Mouse (Mus musculus) heart, embryonic 10.5 days (tissue): Measurements from ENCODE around the gene Hist1h2ap. TPM values are rescaled to one million over a fixed set of nuclear protein-coding genes. Genes with fewer than 3 reads are reported as not detected.
"Not testable (repeated sequence)": the region's sequence is repeated elsewhere in the genome, so short reads cannot be mapped to it uniquely, and the experiment has no call there.

ENCODE experiments used
- DNase-seq: peaks from one replicate; pipeline ENCODE4 v3.0.0-alpha.2; 2017; ENCODE audit warnings: low spot score
- H3K27ac ChIP-seq: fragments of 300-500 bp; sonication (generic); 2 replicates; pipeline ENCODE4 v1.5.1; 2016; ENCODE audit warnings: mild to moderate bottlenecking
- H3K27me3 ChIP-seq: fragments of 300-500 bp; sonication (generic); 2 replicates; pipeline ENCODE4 v1.6.1; 2016; ENCODE audit warnings: mild to moderate bottlenecking; ENCODE audit not compliant: poor library complexity, insufficient read depth, severe bottlenecking
- H3K36me3 ChIP-seq: fragments of 300-500 bp; sonication (generic); 2 replicates; pipeline ENCODE4 v1.6.1; 2016; ENCODE audit warnings: mild to moderate bottlenecking, moderate library complexity
- H3K4me1 ChIP-seq: fragments of 300-500 bp; sonication (generic); 2 replicates; pipeline ENCODE4 v1.6.1; 2016; ENCODE audit warnings: mild to moderate bottlenecking
- H3K4me3 ChIP-seq: fragments of 300-500 bp; sonication (generic); 2 replicates; pipeline ENCODE4 v1.5.1; 2016; ENCODE audit warnings: mild to moderate bottlenecking, moderate library complexity
- H3K9me3 ChIP-seq: fragments of 300-500 bp; sonication (generic); 2 replicates; pipeline ENCODE4 v1.6.1; 2016; ENCODE audit warnings: mild to moderate bottlenecking, moderate library complexity
- WGBS: fragments of 180-500 bp; shearing (Covaris S2); methylation state at CpG from one replicate; pipeline ENCODE4 v1.1.7; 2016; 5-methylcytosine and 5-hydroxymethylcytosine counted together
- polyA plus RNA-seq: library from polyadenylated mRNA; unstranded; fragments of >200 nt; fragmentation: Nextera tagmentation; extraction: Ambion mirVana; gene quantifications from 2 replicates; pipeline ENCODE4 v1.2.1, GENCODE M21; 2016

The Hist1h2ap gene
- polyA plus RNA-seq = 2,387 and 3,574 TPM in 2 replicates

DNA sequence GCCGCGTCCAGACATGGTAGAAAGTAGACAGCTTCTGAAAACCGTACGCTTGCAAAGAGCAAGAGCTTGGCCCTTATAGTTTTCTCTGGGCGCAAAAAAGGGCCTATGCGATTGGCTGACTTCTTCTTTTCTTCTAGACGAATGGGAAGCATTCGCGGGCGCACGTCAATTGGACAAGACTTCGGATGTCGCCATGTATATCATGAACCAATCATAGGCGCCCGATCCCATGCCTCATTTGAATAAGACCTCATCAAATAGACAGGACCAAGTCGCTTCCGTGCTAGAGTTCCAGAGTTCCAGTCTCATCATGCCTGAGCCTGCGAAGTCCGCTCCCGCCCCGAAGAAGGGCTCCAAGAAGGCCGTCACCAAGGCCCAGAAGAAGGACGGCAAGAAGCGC, at the start of gene Hist1h2ap, which contains the start of gene Hist1h2br:
Gene Hist1h2ap, minus strand, starts transcription at position 47 of the 400 bp plus-strand sequence.
Gene Hist1h2br, plus strand, starts transcription at position 283 of the 400 bp plus-strand sequence.
- H3K4me3 ChIP-seq, H3K27me3 ChIP-seq, H3K9me3 ChIP-seq, H3K4me1 ChIP-seq, H3K36me3 ChIP-seq, DNase-seq, H3K27ac ChIP-seq: not testable (repeated sequence)
- no CpG with 5 or more reads among the region's 24 CpGs for WGBS

DNA sequence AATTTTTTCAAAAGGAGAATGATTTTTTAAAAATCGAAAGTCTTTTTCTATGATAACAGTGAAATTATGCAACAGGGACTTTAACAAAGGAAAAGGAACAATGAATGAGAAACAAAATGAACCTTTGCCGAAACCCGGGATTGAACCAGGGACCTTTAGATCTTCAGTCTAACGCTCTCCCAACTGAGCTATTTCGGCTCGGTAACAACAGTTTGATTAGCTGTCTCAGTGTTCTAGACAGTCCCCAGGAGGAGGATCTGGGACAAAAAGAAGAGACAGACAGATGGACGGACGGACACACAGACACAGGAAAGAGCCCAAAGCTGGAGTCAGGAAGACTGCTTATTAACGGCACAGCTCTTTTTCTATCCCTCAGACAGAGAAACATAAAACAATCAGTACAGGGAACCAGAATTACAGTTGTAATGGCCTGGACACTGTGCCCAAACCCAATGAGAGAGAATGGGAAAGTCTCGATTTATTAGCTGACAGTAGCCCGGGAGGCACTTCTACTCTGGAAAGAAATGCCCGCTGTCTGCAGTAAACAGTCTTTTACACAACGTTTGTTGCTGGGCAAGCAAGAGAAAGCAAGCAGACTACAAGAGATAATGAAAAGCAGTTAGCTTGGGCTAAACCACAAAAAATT, 49.6 kb upstream of the Hist1h2ap start:
- H3K27ac ChIP-seq = peak overlapping the region; percentile 3; the same call in 1 of the 2 replicates
- no peaks in the 10 kb centered on the region for H3K36me3 ChIP-seq
- H3K9me3 ChIP-seq = no peaks in the 10 kb centered on the region
- H3K27me3 ChIP-seq = no peaks in the 10 kb centered on the region
- H3K4me1 ChIP-seq = 0 out of 2 replicates have a peak, but pooled peaks cover 3% of the 10 kb centered on the region
- peak overlapping the region; percentile 63 for H3K4me3 ChIP-seq
- WGBS = under 1% methylated on average over 13 of the region's 13 CpGs
- DNase-seq = peak; percentile 88

DNA sequence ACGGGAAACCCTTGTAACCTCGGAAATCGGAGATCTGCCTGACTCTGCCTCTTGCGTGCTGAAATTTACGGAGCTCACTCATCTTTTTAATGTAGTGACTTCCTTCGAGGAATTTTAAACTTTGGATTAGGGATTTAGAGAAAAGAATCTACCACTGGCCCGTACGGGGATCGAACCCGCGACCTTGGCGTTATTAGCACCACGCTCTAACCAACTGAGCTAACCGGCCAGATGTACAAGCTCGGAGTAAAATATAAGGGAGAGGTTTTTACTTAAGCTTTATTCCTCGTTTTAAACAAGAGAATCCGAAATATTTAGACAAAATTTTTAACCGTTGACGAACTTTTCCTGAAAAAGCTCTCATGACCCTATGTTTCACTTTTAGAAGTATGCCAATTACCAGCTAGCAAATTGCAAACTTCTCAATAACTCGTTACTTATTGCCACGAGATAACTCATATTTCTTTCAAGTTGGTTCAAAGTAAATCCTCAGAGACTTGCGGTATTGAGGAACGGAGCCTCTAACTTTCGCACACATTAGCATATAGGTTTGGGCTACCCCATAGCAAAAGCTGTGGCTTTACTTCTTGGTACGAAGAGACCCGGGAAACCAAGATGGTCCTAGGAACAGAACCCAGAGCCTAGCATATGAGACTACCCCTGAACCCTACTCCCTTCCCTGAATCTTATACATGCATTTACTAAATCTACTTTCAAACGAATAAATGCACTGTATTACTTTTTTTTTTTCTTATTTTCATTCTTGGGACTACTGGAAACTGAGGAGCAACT, 48.8 kb upstream of the Hist1h2ap start:
- DNase-seq = peak; percentile 85
- Histone ChIP-seq H3K4me1 (0 out of 2 replicates have a peak, but pooled peaks cover 3% of the 10 kb centered on the region), H3K27ac (no peak overlapping the region), H3K9me3 (no peaks in the 10 kb centered on the region), H3K4me3 (peak overlapping the region; percentile 63), H3K27me3 (no peaks in the 10 kb centered on the region), H3K36me3 (no peaks in the 10 kb centered on the region)
- WGBS = under 1% methylated on average over 27 of the region's 27 CpGs

DNA sequence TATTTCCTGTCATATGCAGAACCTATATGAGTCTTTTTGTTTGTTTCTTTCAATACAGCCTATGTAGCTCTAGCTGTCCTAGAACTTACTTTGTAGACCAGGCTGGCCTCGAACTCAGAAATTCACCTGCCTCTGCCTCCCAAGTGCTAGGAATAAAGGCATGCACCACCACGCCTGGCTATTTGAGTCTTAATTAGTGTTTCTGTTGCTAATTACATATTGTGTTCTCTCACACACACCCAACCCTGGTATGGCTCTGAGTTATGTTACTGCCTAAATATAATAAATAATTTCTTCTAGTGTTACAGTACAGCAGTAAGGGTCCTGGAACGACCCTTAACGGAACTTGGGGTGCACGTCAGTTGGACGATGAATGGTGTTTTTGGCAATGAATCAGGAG, 47.4 kb upstream of the Hist1h2ap start:
- Histone ChIP-seq H3K36me3 (no peaks in the 10 kb centered on the region), H3K4me3 (no peak overlapping the region), H3K27me3 (no peaks in the 10 kb centered on the region), H3K4me1 (0 out of 2 replicates have a peak, but pooled peaks cover 3% of the 10 kb centered on the region), H3K9me3 (no peaks in the 10 kb centered on the region), H3K27ac (no peak overlapping the region)
- DNase-seq = no peak
- WGBS = 82% methylated on average over 6 of the region's 6 CpGs

DNA sequence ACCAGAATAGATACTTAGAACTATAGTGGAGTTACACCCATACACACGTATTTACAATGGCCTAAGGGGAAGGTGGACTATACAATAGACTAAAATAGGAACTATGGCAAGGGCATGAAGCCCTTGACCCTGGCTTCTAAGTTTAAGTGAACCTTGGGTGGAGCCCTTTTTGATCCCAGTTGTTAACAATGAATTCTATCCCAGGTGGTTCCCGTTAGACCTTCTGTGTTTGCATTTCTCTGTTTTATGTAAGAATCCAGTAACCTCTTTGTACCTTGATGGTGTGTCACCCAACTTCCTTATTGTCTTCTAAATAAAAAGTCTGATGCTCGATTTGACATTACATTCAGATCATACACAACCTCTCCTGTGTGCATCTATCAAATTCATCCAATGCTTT, 32.2 kb upstream of the Hist1h2ap start:
- not testable (repeated sequence) for H3K36me3 ChIP-seq, H3K27ac ChIP-seq, H3K9me3 ChIP-seq, H3K4me3 ChIP-seq, H3K4me1 ChIP-seq, DNase-seq, H3K27me3 ChIP-seq
- WGBS = 66% methylated on average over 3 of the region's 3 CpGs

DNA sequence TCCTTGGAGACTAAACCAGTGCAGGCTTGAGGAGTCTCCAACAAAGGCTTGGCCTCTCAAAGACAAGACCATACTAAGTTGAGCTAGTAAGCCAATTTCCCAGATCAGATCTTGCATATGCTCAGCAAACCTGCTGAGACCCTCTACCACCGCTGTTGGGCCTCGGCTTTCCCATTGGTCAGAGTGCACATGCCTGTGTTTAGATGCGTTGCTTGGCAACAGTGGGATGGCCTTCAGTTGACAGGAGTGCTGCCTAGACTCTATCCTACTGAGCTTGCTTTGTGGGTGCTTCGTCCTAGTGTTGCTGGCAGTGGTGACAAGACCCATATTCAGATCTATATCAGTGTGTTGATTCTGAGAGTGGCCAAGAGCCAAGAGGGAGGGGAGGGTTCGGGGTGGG, 28.3 kb upstream of the Hist1h2ap start:
- H3K36me3 ChIP-seq = no peaks in the 10 kb centered on the region
- H3K27ac ChIP-seq = no peak overlapping the region
- H3K27me3 ChIP-seq = no peaks in the 10 kb centered on the region
- 10% methylated on average over 5 of the region's 5 CpGs for WGBS
- H3K4me1 ChIP-seq = 0 out of 2 replicates have a peak, but pooled peaks cover 2% of the 10 kb centered on the region
- DNase-seq = peak; percentile 77
- no peaks in the 10 kb centered on the region for H3K9me3 ChIP-seq
- H3K4me3 ChIP-seq = no peak overlapping the region

DNA sequence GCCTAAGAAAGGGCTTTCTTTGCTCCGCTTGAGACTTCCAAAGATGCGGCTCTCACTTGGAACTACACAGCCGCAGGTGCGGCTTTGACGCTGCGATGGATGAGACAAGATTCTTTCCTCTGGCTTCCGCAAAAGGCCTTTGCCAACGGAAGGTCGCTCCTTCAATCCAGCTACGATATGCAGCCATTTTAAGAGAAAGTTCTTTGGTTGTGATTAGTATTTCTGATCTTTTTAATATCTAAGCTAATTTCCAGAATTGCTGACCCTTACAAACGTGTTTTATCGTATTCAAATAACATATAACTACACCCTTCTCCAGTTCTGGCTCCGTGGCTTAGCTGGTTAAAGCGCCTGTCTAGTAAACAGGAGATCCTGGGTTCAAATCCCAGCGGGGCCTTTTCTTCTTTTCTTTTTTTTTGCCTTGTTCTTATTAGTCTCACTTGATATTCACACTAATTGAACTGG, 22.4 kb upstream of the Hist1h2ap start:
- H3K27ac ChIP-seq = peak overlapping the region; percentile 42; the same call in 1 of the 2 replicates
- H3K9me3 ChIP-seq = no peaks in the 10 kb centered on the region
- WGBS = under 1% methylated on average over 15 of the region's 15 CpGs
- peak; percentile 77 for DNase-seq
- peak overlapping the region; percentile 63 for H3K4me3 ChIP-seq
- H3K27me3 ChIP-seq = no peaks in the 10 kb centered on the region
- H3K36me3 ChIP-seq = no peaks in the 10 kb centered on the region
- H3K4me1 ChIP-seq = peaks cover 11% of the 10 kb centered on the region

DNA sequence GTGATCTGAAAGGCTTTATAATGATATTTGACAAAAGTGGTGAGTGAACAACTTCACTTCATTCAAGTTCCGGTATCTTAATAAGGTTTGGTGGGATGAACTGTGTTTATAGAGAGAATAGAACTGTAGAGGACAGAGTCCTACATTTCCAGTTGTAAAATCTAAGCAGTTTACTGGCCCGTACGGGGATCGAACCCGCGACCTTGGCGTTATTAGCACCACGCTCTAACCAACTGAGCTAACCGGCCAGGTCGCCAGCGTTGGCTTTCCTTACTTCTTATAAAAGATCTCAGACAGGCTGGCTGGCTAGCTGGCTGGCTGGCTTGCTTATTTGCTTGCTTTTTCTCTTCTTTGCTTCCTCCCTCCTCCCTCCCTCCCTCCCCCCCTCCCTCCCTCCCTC, 21.8 kb upstream of the Hist1h2ap start:
- no peaks in the 10 kb centered on the region for H3K9me3 ChIP-seq
- H3K27me3 ChIP-seq = no peaks in the 10 kb centered on the region
- peak overlapping the region; percentile 6; the same call in 1 of the 2 replicates for H3K27ac ChIP-seq
- H3K4me3 ChIP-seq = peak overlapping the region; percentile 63
- peaks cover 11% of the 10 kb centered on the region for H3K4me1 ChIP-seq
- WGBS = under 1% methylated on average over 11 of the region's 11 CpGs
- peak; percentile 92 for DNase-seq
- no peaks in the 10 kb centered on the region for H3K36me3 ChIP-seq

DNA sequence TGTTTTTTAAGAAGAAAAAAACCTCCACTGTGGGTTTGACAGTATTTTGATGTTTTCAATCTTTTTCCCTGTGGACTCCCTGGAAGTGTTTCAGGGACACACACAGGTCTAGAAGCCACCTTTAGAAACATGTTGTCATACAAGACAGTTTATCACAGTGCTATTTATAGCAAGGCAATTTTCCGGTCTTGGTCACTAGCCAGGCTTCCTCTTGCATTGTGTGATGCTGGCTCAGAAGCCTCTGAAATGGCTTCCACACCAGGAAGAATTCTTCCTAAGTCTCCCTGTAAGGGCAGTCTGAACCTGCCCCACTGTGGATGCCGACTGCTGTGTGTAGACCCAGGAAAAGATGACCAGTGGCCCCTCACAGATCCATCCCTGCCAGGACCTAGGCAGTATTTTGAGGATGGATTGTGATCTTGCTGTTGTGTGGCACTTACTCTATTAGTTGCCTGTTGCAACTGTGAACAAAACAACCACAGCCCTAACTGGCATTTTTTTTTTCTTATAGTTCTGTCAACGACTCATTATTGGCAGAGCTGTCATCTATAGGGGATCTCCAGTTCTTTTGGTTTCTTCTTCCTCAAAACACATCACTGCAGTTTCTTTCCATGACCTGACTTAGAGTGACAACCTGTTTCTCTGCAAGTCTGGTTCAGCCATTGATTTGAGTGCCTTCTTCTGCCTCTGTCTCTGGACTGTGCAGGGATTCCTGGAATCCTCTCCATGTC, 19.1 kb upstream of the Hist1h2ap start:
- no peaks in the 10 kb centered on the region for H3K36me3 ChIP-seq
- peak; percentile 75 for DNase-seq
- H3K27ac ChIP-seq = peak overlapping the region; percentile 80

DNA sequence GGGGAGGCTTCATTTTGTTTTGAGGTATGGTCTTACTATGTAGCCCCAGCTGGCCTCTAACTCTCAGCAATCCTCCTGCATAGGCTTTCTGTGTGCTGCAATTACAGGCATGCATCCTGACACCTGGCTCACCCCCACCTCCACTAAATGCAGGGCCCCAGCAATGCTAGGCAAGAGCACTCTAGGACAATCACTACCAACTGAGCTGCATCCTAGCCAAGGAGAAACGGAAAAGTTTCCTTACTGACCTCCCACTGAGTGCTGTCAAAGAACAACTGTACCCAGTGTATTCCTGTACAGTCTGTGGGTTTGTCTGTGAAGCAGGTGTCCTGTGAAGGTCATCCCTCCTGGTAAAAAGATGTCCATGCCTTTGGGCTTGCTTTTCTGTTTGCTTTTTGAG, 17.4 kb upstream of the Hist1h2ap start:
- 33% methylated on average over 1 of the region's 1 CpGs for WGBS
- not testable (repeated sequence) for DNase-seq, H3K27ac ChIP-seq, H3K9me3 ChIP-seq, H3K27me3 ChIP-seq, H3K4me3 ChIP-seq, H3K36me3 ChIP-seq
- H3K4me1 ChIP-seq = peaks cover 11% of the 10 kb centered on the region

More for the DNA sequence above, 19.1 kb upstream of the Hist1h2ap start:
- Histone ChIP-seq H3K9me3 (no peaks in the 10 kb centered on the region), H3K4me3 (no peak overlapping the region), H3K27me3 (no peaks in the 10 kb centered on the region), H3K4me1 (peaks cover 11% of the 10 kb centered on the region)
- 40% methylated on average over 3 of the region's 3 CpGs for WGBS

DNA sequence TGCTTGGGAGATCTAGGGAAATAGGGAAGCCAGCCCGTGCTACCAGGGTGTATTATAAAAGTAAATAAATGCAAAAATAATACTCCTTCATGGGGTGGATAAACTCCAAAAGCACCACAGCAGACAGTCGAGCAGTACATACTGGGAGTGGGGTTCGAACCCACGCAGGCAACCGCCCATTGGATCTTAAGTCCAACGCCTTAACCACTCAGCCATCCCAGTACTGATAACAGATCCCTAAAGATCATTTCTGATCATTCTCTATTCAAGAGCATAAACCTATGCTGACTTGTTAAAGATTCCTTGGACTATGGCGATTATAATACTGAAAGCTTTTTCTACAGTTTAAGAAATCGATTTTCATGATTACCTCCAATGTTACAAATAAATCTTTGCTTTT, 14.6 kb upstream of the Hist1h2ap start:
- H3K27ac ChIP-seq = no peak overlapping the region
- no peaks in the 10 kb centered on the region for H3K36me3 ChIP-seq
- no peaks in the 10 kb centered on the region for H3K9me3 ChIP-seq
- peaks cover 8% of the 10 kb centered on the region for H3K4me1 ChIP-seq
- H3K4me3 ChIP-seq = peak overlapping the region; percentile 22; the same call in 1 of the 2 replicates
- 14% methylated on average over 8 of the region's 8 CpGs for WGBS
- no peaks in the 10 kb centered on the region for H3K27me3 ChIP-seq
- no peak for DNase-seq

DNA sequence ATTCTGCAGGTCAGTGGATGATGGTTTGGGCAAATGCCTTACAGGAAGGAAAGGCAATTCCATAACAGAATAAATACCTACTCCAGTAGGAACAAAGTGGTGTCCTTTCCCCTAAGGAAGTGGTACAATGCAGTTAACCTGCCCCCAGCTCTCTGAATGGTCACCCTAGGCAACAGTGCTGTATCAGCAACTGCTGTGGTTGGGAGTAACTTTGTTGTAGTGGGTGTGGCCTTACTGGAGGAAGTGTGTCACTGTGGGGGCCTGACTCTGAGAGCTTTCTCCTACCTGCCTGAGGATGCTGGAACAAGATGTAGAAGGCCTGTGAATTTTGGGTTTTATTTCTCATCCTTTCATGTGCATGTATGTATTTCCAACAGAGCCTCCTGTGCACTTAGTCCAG, 13.0 kb upstream of the Hist1h2ap start:
- H3K27ac ChIP-seq, H3K9me3 ChIP-seq, H3K27me3 ChIP-seq, H3K4me1 ChIP-seq, H3K36me3 ChIP-seq, H3K4me3 ChIP-seq, DNase-seq: not testable (repeated sequence)
